Mouse (Mus musculus) adrenal gland, postnatal 0 days (tissue): ENCODE results near the gene Tars2. TPM values are rescaled to one million over a fixed set of nuclear protein-coding genes. Genes with fewer than 3 reads are reported as not detected.

Experiments
- microRNA-seq: library from miRNA; unstranded; fragments of <30 nt; microRNA quantifications from one replicate; pipeline ENCODE4, GENCODE M21; 2016; ENCODE audit warnings: borderline replicate concordance; ENCODE audit not compliant: insufficient number of aligned reads
- polyA plus RNA-seq: library from polyadenylated mRNA; unstranded; fragments of >200 nt; fragmentation: Nextera tagmentation; extraction: Ambion mirVana; gene quantifications from 2 replicates; pipeline ENCODE4 v1.2.1, GENCODE M21; 2015

Gene Tars2
- 23.1 and 33.9 TPM in 2 replicates for polyA plus RNA-seq

DNA sequence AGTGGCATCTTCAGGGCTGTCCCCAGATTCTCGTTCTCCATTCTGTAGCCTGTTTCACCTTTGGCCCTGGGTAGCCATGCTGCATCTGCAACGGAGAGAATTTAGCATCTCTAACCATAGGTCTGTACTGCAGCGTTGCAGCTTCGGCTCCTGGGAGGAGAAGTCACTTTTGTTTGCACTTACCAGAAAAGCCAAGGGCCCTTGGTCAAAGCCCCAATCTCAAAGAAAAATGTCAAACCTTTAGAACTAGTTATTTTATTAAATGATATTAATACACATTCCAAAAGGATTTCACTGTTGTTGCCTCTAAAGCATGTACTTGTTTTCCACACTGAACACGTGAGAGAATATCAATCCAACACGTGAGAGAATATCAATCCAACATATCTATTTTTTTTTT, at the start of gene Tars2:
Tars2 (minus strand) TSS at position 101 of the 400 bp plus-strand sequence.

DNA sequence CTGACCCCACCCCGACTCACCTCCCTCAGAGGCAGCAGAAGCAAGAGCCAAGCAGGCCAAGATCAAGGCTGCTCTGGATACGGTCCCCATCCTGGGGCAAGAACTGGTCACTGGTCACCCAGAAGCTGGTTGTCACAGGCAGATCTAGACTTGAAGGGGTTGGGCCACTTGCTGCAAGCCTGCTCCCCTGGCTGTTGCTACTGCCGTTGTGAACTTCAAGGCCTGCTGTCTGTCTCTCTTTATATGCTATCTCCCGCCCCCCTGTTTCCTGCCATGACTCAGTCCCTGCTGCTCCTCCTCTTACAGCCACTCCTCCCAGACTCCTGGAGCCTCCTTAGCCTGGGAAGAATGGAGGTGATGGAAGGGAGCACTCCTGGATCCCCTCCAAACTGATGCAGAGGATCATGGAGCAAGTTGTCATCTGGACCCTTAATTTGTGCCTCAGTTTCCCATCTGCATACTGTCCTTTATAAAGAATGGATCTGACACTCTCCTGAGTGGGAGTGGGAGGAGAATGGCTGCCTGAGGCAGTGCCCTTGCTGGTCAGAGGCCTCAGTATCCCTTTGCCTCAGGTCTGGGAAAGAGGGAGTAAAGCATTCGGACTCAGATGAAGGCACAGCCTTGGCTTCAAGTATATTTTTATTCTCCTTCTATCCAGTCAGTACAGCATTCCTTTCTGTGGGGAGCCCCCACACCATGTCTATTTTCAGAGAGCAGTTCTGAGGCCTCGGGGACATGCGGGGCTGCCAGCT, 20.5 kb downstream of the Tars2 start, which contains the start of gene Ecm1:
Ecm1 (minus strand) TSS at position 217 of the 752 bp plus-strand sequence.

Small RNA genes lying within 50 kb of the gene (microRNA-seq; reads per million reads assigned to microRNA genes)
- gene Mir7014 = not detected

Other genes starting within 250 kb of the Tars2 start
- gene Ctss, start 233.4 kb downstream of the Tars2 start, polyA plus RNA-seq = 61.3 and 65.8 TPM in 2 replicates
- 0.11 TPM in 1 of 2 replicates, not detected in the other for gene Hormad1, start 200.5 kb downstream of the Tars2 start, polyA plus RNA-seq
- 31.9 and 34.9 TPM in 2 replicates for gene Golph3l, start 171.3 kb downstream of the Tars2 start, polyA plus RNA-seq
- 65.8 and 73.1 TPM in 2 replicates for gene Ensa, start 135.2 kb downstream of the Tars2 start, polyA plus RNA-seq
- gene Mcl1, start 101.4 kb downstream of the Tars2 start, polyA plus RNA-seq = 79.8 and 89.8 TPM in 2 replicates
- gene Adamtsl4, start 72.3 kb downstream of the Tars2 start, polyA plus RNA-seq = 9.6 and 14.0 TPM in 2 replicates
- 338 and 413 TPM in 2 replicates for gene Ecm1, start 20.6 kb downstream of the Tars2 start, polyA plus RNA-seq
- 15.8 and 21.5 TPM in 2 replicates for gene Rprd2, start 58.7 kb upstream of the Tars2 start, polyA plus RNA-seq
- 12.8 and 15.7 TPM in 2 replicates for gene Prpf3, start 95.7 kb upstream of the Tars2 start, polyA plus RNA-seq
- 417 and 460 TPM in 2 replicates for gene Mrps21, start 111.3 kb upstream of the Tars2 start, polyA plus RNA-seq
- gene Ciart, start 122.0 kb upstream of the Tars2 start, polyA plus RNA-seq = 1.6 TPM in 2 replicates
- gene BC028528, start 131.8 kb upstream of the Tars2 start, polyA plus RNA-seq = 32.2 and 76.3 TPM in 2 replicates
- 27.3 and 44.6 TPM in 2 replicates for gene Aph1a, start 133.8 kb upstream of the Tars2 start, polyA plus RNA-seq
- gene Car14, start 144.5 kb upstream of the Tars2 start, polyA plus RNA-seq = 1.1 and 1.3 TPM in 2 replicates
- 65.3 and 81.3 TPM in 2 replicates for gene Anp32e, start 169.0 kb upstream of the Tars2 start, polyA plus RNA-seq
- gene Plekho1, start 235.8 kb upstream of the Tars2 start, polyA plus RNA-seq = 25.3 and 38.4 TPM in 2 replicates